Mouse (Mus musculus) adrenal gland, adult 2 months (tissue): ENCODE data around the gene Car5a. TPM values are rescaled to one million over a fixed set of nuclear protein-coding genes. Genes with fewer than 3 reads are reported as not detected.
A peak's percentile ranks its signal among the peaks of the same experiment; 100 is the strongest.

Experiments
- DNase-seq: peaks from one replicate; pipeline ENCODE4 v3.0.0; 2021
- polyA plus RNA-seq: library from polyadenylated mRNA; depleted of rRNA; stranded (reverse); fragments of >200 nt; gene quantifications from 2 replicates; pipeline ENCODE4 v1.2.3, GENCODE M21; 2012
- total RNA-seq, 2 experiments: library from RNA; stranded (reverse); gene quantifications; 2 replicates each; pipeline ENCODE4 v1.2.3; 2021

Car5a gene
- total and polyA plus RNA-seq, 3 experiments = 0.12 to 0.69 TPM; not detected in 1

DNA sequence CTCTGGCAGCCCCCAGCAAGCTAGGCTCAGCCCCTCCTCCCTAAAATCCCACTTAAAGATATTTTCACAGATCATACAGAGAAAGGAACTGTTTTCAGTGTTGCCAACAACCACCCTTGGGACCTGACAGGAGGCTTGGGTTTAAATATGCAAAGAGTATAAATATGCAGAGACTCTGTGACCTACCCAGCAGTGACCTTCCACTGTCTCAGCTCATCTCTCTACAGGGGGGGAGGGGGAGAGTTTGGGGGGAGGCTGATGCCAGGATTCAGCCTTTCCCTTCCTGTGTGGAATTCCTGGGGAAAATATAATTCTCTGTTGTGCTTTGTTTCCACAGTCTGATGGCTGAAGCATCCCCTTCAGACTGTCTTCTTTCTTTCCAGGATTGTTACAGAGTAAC is 9.8 kb downstream of the Car5a start:
- no peak for DNase-seq

DNA sequence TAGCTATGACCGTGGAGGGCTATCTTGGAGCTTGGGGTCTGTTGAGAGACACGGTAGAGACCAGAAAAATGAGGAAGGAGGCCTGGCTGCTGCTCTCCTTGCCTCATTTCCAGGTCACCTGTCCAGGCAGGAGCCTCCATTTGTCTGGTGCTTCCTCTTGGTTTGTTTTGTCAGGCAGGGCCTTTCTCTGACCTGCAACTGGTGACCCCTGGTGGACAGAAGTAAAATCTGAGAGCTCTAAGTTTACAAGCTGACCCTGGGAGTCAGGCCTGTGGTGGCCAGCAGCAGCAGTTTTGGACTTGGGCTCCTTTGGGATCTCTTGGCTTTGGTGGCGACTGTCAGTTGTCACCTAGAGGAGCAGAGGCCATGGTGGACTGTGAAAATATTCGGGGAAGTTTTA is 10.2 kb downstream of the Car5a start:
- DNase-seq = peak; percentile 54

- peak; percentile 65 for DNase-seq
Observed at GRCm38 (mm10) chr8:121932668-121933520, 11.8 kb downstream of the Car5a start.

DNA sequence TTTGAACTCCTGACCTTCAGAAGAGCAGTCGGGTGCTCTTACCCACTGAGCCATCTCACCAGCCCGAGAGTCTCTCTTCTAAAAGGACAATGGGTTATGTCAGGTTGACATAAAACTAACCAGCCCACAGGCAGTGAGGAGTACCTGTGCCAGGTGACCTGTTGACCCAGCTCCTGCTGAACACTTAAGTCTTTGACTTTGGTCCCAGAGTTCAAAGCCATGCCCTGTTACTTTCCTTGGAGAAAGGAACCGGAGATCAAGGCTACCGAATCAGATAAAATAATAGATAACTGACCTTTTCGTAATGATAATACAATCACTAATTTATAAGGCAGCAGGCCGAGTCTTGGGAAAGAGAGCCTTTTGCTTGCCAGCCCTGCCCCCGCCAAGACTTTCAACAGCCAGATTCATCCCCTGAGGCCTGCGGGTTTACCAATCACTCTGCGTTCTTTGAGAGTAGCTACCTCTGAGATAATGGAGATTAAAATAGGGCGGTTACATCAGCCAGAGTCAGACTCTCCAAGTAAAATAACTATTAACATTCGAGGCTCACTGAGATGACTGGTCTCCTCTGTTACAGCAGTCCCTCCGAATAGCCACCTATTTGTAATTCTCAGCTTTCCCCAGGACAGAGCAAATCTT is 12.6 kb downstream of the Car5a start:
- peak; percentile 64 for DNase-seq

GRCm38 (mm10) chr8:121931571-121931970 is 13.1 kb downstream of the Car5a start:
- DNase-seq = no peak

GRCm38 (mm10) chr8:121930047-121930446 is 14.7 kb downstream of the Car5a start:
- DNase-seq = no peak

DNA sequence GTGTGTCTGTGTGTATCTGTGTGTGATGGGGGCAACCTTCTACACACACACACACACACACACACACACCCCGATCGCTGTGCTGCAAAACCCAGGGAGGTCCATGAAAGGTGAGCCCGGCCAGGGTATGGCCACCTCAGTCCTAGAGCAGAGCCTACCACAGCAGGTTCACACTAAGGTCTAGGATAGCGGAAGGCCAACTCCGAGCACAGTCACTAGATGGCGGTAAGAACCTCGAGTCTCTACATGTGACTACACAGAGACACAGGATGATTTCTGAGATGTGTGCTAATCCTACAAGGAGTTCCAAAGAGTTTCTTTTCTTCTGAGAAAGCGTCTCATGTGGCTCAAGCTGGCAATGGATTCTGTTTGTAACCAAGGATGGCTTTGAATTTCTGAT is 17.4 kb downstream of the Car5a start:
- peak; percentile 60 for DNase-seq

- no peak for DNase-seq
Observed at GRCm38 (mm10) chr8:121926266-121926665, 18.4 kb downstream of the Car5a start.

- peak; percentile 71 for DNase-seq
Observed at GRCm38 (mm10) chr8:121925624-121926023, 19.1 kb downstream of the Car5a start.

DNA sequence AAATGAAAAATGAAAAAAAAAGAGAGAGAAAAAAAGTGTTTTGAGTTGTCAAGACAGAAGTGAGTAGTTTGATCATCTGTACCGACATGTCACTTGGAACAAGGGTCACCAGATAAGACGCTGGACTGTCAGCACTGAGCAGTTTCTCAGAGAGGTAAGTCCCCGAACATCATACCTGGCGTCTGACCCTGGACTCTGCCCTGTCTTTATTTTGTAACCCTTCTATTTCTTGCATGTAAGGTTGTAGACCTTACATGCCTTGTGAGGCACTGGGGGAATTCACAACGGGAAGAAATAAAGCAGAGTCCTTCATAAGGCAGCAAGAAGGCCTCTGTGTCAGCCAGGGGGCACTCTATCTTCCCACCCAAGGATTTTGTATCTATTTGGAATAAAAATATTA is 20.0 kb downstream of the Car5a start:
- no peak for DNase-seq

DNA sequence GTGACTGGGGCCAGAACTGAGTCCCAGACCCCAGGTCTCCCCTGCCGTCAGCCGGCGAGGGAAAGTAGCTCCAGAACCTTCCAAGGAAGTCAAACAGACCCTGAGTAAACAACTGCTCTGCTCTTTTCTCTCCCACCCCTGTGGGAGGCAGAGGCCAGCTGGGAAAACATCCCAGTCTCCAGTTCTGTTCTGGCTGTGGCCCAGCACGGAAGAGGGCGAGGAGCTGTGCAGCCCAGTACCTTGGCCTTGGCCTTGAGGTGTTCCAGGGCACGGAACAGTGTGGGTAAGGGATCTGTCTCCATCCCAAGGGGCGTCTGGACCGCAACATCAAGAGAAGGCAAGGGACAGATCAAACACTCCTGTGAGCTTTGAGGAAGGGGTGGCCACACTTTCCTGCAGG is 22.6 kb downstream of the Car5a start:
- peak; percentile 58 for DNase-seq

- DNase-seq = no peak
Observed at GRCm38 (mm10) chr8:121921582-121921981, 23.1 kb downstream of the Car5a start.

DNA sequence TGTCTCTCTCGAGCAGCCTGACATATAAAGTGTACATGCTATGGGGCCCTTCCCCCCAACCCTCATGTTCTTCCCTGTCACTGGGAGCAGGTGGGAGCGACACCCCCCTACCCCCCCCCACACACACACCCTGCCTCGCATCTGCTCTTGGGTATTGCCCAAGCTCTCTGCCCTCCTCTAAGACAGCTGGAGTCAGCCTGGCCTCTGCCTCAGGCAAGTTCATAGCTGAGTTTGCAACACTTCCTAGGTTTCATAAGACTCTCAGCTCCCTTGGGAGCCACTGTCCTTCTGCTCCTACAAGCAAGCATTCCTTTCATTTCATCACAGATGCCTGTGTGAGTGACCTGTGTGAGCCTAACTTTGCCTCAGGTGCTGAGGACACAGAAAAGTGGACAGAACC is 25.0 kb downstream of the Car5a start:
- DNase-seq = no peak

DNA sequence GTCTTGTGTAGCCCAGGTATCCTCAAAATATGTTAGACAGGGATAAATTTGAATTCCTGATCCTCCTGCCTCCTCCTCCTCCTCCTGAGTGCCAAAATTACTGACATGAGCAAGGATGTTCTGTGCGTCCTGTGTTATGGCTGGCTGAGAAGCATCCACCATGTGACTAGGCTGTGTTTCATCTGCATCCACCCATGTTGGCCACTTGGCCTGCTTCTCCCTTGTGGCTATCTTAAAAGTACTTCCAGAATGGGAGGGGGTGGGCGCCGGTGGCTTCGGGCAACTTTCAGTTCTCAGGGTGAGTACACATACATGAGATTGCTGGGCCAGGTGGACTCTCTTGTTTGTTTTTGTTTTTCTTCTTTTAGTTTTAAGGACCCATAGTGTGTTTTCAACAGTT is 25.5 kb downstream of the Car5a start:
- no peak for DNase-seq

GRCm38 (mm10) chr8:121913378-121913777 is 31.3 kb downstream of the Car5a start:
- DNase-seq = no peak

DNA sequence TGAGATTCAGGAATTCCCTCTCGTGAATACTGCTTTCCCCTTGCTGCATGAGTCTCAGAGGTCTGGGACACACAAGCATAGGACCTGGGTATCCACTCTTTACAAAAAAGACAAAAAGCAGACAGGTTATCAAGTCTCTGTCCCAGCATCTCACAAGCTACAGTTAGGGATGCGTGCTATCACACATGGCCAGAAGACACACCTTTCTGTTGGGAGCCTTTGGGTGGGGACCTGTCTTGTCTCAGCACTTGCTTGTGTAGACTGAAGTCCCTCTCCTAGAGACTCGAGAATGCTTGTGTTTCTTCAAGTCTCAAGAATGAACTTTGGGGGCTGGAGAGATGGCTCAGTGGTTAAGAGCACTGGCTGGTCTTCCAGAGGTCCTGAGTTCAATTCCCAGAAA is 31.9 kb downstream of the Car5a start:
- no peak for DNase-seq

DNA sequence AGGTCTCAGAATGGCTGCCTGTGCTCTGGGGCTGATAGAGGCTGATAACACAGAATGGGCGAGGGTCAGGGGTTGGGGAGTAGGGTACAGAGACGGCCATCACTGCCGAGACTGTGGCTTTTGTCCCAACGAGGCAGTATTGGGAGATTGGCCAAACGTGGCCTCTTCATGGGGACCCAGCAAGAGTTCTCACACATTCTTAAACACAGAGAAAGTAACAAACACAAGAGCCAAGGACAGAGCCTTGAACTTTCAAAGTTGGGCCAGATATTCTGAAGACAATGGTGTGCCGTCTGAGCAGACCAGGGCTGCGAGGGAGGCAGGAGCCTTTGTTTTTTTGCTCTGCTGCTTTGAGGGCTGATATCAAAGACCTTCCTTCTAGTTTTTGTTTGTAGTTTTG is 32.7 kb downstream of the Car5a start:
- peak; percentile 59 for DNase-seq

GRCm38 (mm10) chr8:121911400-121911799 is 33.3 kb downstream of the Car5a start:
- no peak for DNase-seq

- DNase-seq = peak; percentile 72
Observed at GRCm38 (mm10) chr8:121909663-121910062, 35.0 kb downstream of the Car5a start.

DNA sequence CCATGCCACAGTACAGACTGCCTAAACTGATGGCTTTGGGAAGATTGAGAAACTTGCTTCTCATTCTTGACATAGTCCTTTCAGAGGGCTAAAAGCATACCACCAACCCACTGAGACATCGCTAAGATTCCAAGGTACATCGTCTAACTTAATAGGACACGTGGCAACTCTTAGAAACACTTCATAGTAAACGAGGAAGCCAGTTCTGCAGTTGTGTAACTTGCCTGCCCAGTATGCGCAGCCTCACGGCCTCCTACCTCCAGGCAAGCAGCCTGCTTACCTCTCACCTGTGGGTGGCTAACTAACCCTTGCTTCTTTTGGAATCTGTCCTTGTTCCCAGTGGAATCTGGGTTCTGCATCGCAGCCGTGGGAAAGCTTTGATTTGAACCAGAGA is 35.6 kb downstream of the Car5a start:
- DNase-seq = no peak

DNA sequence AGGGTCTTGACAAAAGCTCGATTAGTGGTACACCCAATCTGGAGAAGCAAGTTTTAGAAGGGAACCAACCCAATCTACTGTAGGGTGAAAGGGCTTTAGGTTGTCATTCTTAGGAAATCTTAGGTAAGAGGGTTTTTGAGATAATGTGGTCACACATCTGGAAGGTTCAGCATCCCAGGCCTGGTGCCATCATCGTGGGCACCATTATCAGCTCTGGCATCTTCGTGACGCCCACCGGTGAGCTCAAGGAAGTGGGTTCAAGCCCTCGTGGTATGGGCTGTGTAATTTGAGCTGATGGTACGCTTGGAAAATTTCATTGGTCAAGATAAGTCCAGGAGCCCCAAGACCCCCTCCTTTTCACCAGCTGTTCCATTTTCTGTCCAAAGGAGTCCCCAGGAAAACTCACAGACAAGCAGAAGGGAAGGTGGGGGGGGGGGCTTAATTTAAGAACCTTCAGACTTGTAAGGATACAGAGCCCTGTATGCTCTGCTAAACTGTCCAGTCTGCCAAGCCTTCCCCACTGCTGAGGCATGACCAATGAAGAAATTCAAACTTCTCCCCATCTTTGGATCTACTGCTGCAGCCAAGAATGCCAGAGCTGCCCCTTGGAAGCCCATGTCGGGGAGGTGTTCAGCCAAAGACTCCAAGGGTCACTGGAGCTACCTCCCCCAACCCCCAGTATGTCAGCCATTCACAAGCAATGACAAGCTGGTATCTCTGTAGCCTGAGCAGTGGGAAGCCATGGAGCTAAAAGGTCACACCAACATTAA is 36.1 kb downstream of the Car5a start:
- no peak for DNase-seq

DNA sequence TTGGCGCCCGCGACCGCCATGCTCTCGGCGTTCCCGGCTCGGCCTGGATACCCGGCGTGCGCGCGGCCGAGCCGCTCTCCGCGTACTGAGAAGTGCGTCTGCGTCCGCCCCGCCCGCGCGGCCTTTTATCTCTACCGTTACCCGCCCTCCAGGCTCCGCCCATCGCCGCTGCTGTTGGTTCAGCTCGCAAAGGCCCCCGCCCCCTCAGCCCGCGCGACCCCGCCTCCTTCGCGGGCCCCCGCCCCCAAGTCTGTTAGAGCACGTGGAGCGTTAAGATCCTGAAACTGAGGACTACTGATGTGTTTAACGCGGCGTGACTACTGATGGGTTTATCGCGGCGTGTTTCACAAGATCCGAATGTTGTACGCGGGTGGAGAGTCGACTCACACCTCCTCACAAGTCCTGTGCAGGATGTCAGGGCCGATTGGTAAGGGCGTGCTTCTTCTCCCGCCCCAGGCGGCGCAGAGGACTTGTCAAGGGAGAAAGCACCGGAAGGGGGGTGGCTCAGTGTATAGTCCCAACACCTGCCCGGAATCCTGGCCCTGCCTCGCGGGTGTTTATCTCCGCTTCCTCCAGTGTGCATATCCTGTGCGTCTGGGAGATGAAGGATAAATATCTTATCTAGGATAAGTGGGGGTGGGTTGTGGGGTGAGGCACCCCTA is 37.0 kb downstream of the Car5a start, which contains the start of gene Slc7a5:
Gene Slc7a5 (minus strand): TSS at position 108 of the 662 bp plus-strand sequence.
- DNase-seq = peak; percentile 98
